Mouse (Mus musculus) brain, embryonic 14.5 days (tissue): ENCODE data around the gene Dock10. TPM values are rescaled to one million over a fixed set of nuclear protein-coding genes. Genes with fewer than 3 reads are reported as not detected.

ENCODE experiments used
- DNase-seq: peaks from one replicate; pipeline ENCODE4 v3.0.0-alpha.2; 2011; ENCODE audit warnings: low read depth
- CTCF ChIP-seq: fragments of 200-500 bp; IDR thresholded peaks from 2 replicates; pipeline ENCODE4 v1.5.1; 2012; ENCODE audit warnings: inconsistent platforms, mild to moderate bottlenecking, moderate library complexity, borderline replicate concordance; ENCODE audit not compliant: insufficient read depth, insufficient read length; ENCODE audit errors: extremely low read depth
- POLR2A ChIP-seq: fragments of 200-500 bp; IDR thresholded peaks from 2 replicates; pipeline ENCODE4 v1.6.1; 2012; ENCODE audit warnings: mild to moderate bottlenecking, inconsistent platforms, borderline replicate concordance; ENCODE audit not compliant: poor library complexity, insufficient read depth, insufficient read length, severe bottlenecking; ENCODE audit errors: extremely low read depth
- polyA plus RNA-seq: library from polyadenylated mRNA; depleted of rRNA; stranded (reverse); fragments of >200 nt; gene quantifications from 2 replicates; pipeline ENCODE4 v1.2.3, GENCODE M21; 2012

Dock10 gene
- polyA plus RNA-seq, 1 experiment, result 5.7 TPM

DNA sequence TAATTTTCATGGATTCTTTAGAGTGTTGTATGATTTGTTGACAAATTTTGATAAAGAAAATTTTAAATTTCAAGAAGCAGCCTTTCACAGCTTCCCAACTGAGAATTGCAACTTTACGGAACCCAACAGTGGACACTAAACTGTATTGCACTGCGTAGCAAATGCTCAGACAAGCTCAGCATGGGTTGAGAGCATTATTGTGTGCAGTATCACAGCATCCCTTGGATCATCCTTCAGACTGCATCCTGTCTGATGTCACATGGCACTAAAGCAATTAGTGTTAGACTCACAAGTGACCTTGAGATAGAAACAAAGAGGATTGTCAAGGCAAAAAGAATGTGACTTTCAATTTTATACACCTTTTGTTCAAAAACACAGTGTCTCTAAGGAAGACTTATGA, 37.1 kb downstream of the Dock10 start:
- TF ChIP-seq POLR2A, result no peak
- no peak for TF ChIP-seq CTCF

DNA sequence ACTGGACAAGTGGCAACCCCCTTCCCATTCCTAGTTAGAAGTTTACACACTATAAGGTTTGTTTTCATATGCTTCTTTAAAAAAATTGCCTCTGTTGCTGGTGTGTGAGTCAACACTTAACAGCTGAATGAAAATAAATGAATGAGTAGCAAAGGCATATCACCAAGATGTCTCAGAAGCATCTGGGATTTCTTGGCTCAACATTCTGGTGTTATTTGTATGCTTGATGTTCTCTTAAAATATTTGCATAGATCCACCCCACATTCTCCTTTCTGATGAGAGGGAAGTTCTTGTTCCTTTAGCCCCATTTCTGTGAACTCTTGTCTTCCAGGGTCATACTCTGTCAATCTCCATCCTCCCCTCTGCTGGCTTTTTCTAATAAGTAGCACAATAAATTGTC, 38.2 kb downstream of the Dock10 start:
- TF ChIP-seq POLR2A (no peak), CTCF (no peak)
- peak; percentile 55 for DNase-seq

More for the DNA sequence above, 37.1 kb downstream of the Dock10 start:
- peak; percentile 23 for DNase-seq

DNA sequence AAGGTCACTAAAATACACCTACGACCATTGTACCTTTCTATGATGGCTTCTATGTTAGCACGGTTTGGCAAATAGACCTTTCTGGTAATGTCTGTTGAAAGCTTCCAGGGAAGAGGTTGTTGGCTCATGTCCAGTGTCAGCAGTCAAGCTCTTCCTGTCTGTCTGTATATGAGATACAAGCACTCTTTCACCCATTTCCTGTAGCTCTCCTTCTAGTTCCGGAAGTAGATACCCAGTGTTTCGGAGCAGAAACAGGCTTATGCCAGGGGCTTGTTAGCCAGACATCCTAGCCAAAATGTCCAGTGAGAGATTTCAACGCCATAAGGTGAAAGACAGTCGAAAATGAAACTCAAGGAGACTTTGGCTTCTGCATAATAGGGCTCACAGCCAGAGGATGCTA, 38.9 kb downstream of the Dock10 start:
- no peak for DNase-seq
- TF ChIP-seq POLR2A (no peak), CTCF (no peak)

DNA sequence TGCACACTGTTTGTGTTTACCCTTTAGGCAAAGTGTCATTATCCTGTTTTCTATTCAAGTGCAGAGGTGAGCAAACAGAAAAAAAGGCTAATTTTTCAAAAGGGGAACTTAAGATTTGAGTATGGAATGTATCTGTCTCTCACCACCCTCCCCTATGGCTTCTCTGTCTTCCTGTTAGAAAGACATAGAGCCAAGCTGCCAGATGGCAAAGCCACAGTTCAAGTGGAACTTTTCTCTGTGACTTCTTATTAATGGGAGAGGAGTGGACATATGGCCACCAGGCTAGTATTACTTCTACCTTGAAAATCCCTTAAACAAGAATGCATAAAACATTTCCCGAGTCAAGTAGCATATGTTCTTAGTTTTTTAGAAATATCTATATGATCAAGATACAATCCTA, 39.7 kb downstream of the Dock10 start:
- DNase-seq, result no peak
- TF ChIP-seq POLR2A (no peak), CTCF (no peak)

DNA sequence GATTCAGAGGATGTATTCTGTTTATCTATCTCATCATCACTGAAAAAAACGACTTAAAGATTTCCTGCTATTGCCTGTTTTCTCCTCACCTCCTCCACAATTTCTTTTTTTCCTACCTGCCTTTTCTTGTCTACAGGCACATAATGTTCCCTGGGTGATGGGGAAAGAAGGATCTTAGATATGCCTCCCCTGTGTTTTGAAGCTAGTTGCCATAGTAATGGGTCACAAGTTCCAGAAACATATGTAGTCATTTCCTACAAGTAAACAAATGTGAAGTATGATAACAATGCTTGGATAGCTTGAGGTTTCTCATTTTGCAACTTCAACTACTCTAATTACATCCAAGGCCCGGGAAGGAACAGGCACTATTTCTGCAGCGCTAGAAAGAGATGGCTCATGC, 42.4 kb downstream of the Dock10 start:
- no peak for DNase-seq
- no peak for TF ChIP-seq POLR2A
- TF ChIP-seq CTCF, result no peak

DNA sequence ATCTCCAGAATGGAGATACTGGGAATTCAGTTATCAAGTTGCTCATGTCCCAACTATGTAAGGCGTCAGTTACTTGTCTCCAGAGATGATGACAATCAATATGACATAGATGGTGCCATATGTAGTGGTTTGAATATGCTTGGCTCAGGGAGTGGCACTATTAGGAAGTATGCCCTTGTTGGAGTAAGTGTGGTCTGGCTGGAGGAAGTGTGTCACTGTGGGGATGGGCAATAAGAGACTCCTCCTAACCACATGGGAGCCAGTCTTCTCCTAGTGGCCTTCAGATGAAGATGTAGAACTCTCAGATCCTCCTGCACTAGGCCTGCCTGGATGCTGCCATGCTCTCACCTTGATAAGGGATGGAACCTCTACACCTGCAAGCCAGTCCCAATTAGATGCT, 44.4 kb downstream of the Dock10 start:
- no peak for DNase-seq
- TF ChIP-seq CTCF (no peak), POLR2A (no peak)

DNA sequence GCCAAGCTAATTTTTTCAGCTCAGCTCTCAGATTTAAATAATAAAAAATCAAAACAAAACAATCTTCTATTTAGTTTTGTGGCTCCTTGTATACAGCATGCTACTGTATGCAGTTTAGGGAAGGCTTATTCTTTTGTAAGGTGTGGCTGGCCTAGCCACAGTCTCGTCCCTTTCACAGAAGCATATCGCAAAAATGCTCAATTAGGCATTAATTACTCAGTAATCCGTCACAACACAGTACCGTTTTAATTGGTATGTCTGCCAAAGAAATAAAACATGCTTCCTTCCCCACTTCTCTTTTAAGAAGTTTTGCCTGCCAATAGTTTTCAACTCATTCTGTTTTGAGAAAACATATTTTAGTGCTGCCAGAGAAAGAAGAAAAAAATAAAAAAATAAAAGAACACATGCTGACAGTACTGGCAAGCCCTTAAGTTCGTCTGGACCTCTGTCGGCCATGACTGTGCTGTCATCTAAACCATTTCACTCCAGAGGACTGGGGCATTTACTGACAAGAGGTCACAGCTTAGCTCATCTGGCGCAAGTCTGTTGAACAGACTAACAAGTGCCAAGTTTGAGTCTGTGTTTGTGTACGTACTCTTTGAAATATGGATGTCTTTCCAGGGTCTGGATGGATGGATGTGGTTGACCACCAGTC, 47.6 kb downstream of the Dock10 start:
- peak; percentile 63 for DNase-seq
- TF ChIP-seq CTCF, result no peak
- TF ChIP-seq POLR2A, result no peak

DNA sequence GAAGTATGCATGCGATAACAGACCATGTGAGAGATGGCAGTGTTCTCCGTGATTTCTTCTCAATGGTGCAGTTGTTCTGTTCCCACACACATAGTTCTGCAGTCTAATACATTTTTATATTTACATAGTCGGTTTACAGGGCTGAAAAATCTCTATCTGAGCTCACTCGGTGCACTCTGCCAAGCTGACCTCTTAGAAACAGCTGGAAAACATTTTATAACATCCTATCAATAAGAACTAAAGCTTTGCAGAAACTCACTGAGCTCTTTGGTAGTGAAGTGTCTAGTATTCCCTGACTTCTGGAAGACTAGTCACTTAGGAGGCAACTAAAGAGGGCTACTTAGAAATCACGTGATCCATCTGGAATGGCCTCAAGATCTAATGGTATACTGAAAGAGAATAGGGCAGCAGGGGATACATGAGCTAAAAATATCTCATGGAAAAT, 48.2 kb downstream of the Dock10 start:
- peak; percentile 40 for DNase-seq
- TF ChIP-seq POLR2A, result no peak
- no peak for TF ChIP-seq CTCF

DNA sequence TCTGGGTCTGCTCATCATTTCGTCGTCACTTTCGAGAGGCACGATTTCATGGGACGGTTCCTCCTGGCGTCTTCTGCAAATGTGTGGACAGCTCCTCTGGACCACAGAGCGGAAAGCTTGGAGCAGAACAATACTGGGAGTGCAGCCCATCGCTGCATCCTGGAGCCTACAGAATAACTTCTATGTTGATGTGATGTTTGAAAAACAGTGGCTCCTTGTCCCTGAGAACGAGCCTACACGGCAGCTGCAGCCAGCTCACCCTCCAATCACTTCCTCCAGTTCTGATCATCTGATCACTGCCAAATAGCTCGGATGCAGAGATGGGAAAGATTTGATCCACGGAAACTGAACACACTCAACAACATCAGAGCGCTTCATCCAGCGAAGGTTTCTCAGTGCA, 49.0 kb downstream of the Dock10 start:
- peak; percentile 22 for DNase-seq
- TF ChIP-seq POLR2A (no peak), CTCF (no peak)

DNA sequence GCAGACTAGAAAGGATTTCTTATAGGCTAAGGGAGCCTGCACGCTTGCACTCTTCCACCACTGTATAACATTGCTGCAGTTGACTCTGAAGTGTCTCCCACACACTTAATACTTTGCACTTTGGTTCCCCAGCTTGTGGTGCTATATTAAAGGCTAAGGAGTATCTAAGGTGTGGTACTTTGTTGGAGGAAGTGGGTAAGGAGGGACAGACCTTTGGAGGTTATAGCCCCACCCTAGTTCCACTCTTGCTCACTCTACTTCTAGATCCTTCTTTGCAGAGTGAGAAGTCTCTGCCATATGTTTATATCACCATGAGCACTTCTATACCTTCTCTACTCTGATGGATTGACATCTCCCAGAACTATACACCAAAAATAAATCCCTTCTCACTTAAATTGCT, 55.0 kb downstream of the Dock10 start:
- TF ChIP-seq POLR2A (no peak), CTCF (no peak)
- no peak for DNase-seq

DNA sequence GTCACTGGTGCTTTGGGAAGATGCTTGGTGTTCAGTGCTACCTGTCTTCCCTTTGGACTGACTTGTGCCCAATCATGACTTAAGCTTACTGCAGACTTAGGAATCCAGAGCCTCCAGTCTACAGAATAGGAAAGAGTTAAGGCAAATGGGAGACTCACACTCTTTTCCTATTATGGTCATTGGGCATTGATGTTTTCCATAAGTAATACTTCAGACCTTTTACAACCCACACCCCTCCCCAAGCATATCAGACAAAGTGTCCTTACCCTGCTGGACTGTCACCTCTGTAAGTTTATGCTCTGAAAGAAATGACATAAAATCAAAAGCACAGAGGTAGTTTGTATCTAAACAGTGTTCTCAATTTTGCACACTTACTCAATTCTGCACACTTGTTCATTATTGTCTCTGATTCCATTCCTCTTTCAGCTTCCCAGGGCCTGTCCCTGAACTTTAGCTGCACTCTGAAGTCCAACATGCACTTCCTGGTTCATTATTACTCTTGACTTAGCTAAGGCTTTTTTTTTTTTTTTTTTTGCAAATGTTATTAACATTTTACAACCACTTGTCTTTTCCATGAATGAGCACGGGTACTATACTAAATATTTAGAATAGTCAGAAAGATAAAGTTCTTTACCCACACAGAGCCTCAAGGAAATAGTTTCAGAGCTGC, 82.2 kb downstream of the Dock10 start:
- DNase-seq, result no peak
- no peak for TF ChIP-seq POLR2A
- no peak for TF ChIP-seq CTCF

DNA sequence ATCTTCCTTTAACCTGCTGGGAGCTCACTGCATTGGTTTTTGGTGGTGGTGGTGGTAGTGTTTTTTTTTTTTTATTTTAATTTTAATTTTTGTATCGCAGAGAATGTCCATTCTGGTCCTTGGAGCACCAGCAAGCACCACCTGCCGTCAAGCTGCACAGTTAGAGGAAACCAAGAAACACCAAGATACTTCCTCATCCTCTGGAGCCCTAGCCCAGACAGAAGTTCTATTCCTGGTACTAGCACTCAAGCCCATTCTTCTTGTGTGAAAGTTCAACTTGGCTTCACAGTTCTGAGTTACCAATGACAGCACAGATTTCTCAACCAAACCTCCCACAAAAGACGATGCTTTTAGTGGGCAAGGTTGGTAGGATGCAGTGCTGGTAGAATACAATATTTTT, 86.6 kb downstream of the Dock10 start:
- no peak for TF ChIP-seq CTCF
- TF ChIP-seq POLR2A, result no peak
- DNase-seq, result no peak
